Mouse (Mus musculus) intestine, embryonic 15.5 days (tissue): ENCODE measurements at regions not wholly inside any gene's neighbourhood (a gene's known extent, or its start where the extent isn't known, plus 50 kb on each side); places are given as distances from the start of the nearest gene placed in this dataset.
A peak's percentile ranks its signal among the peaks of the same experiment; 100 is the strongest.

Source experiments
- ATAC-seq: fragments of 200-750 bp; cut with Nextera tagmentation; 2 replicates; pipeline ENCODE4 v1.8.0; 2017; ENCODE audit warnings: moderate TSS enrichment, moderate library complexity
- H3K27ac ChIP-seq: fragments of 300-500 bp; sonication (generic); 2 replicates; pipeline ENCODE4 v1.5.1; 2015; ENCODE audit warnings: mild to moderate bottlenecking, inconsistent platforms
- H3K27me3 ChIP-seq: fragments of 300-500 bp; sonication (generic); replicated peaks from 2 replicates; pipeline ENCODE4 v1.6.1; 2015; ENCODE audit warnings: inconsistent platforms
- H3K36me3 ChIP-seq: fragments of 300-500 bp; sonication (generic); 2 replicates; pipeline ENCODE4 v1.6.1; 2015; ENCODE audit warnings: inconsistent platforms
- H3K4me1 ChIP-seq: fragments of 300-500 bp; sonication (generic); replicated peaks from 2 replicates; pipeline ENCODE4 v1.6.1; 2015; ENCODE audit warnings: inconsistent platforms
- H3K4me2 ChIP-seq: fragments of 300-500 bp; sonication (generic); replicated peaks from 2 replicates; pipeline ENCODE4 v1.6.1; 2015; ENCODE audit warnings: mild to moderate bottlenecking, inconsistent platforms
- H3K4me3 ChIP-seq: fragments of 300-500 bp; sonication (generic); replicated peaks from 2 replicates; pipeline ENCODE4 v1.5.1; 2015; ENCODE audit warnings: inconsistent platforms
- H3K9ac ChIP-seq: fragments of 300-500 bp; sonication (generic); 2 replicates; pipeline ENCODE4 v1.6.1; 2015; ENCODE audit warnings: inconsistent platforms
- H3K9me3 ChIP-seq: fragments of 300-500 bp; sonication (generic); 2 replicates; pipeline ENCODE4 v1.6.1; 2016; ENCODE audit warnings: inconsistent platforms
- WGBS: fragments of 180-500 bp; shearing (Covaris S2); methylation state at CpG from one replicate; pipeline ENCODE4 v1.1.7; 2015; 5-methylcytosine and 5-hydroxymethylcytosine counted together

- H3K36me3 ChIP-seq: no peaks in the 10 kb centered on the region
- no peak overlapping the region for H3K27ac ChIP-seq
- H3K9ac ChIP-seq: no peak overlapping the region
- H3K27me3 ChIP-seq: no peaks in the 10 kb centered on the region
- no peaks in the 10 kb centered on the region for H3K9me3 ChIP-seq
- no peak overlapping the region for H3K4me3 ChIP-seq
- WGBS: 87% methylated on average over 5 of the region's 5 CpGs
- no peaks in the 10 kb centered on the region for H3K4me1 ChIP-seq
- ATAC-seq: no peak
- H3K4me2 ChIP-seq: no peak overlapping the region
Observed at GRCm38 (mm10) chr4:89381077-89381476, 70.2 kb upstream of the Cdkn2b start.

DNA sequence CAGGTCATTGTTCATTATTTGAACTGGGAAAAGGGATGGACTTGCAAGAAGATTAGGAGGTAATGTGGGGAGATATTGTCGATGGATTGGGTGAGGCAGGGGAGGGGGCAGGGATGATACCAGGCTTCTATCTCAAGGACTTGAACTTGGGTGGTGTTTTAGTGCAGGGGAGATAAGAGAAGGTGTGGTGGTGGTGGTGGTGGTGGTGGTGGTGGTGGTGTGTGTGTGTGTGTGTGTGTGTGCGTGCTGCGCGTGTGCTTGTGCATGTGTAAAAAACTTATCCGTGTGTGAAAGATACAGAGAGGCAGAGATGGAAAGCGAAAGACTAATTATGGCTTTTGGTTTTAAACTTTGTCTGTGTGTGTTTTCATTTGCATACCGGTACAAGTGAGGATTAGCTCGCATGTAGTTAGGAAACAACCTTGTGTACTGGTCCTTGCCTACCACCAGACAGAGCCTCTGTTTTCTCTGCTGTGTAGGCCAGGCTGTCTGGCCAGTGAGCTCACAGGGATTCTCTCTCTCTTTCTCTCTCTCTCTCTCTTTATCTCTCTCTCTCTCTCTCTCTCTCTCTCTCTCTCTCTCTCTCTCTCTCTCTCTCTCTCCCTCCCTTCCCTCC lies 69.6 kb upstream of the Cdkn2b start:
- ATAC-seq: 0 out of 2 replicates have a peak, but pooled peaks have one; percentile 41
- Histone ChIP-seq H3K9me3 (no peaks in the 10 kb centered on the region), H3K4me1 (no peaks in the 10 kb centered on the region), H3K27ac (no peak overlapping the region), H3K9ac (no peak overlapping the region), H3K4me3 (no peak overlapping the region), H3K27me3 (no peaks in the 10 kb centered on the region), H3K36me3 (no peaks in the 10 kb centered on the region), H3K4me2 (no peak overlapping the region)
- 90% methylated on average over 8 of the region's 8 CpGs for WGBS

DNA sequence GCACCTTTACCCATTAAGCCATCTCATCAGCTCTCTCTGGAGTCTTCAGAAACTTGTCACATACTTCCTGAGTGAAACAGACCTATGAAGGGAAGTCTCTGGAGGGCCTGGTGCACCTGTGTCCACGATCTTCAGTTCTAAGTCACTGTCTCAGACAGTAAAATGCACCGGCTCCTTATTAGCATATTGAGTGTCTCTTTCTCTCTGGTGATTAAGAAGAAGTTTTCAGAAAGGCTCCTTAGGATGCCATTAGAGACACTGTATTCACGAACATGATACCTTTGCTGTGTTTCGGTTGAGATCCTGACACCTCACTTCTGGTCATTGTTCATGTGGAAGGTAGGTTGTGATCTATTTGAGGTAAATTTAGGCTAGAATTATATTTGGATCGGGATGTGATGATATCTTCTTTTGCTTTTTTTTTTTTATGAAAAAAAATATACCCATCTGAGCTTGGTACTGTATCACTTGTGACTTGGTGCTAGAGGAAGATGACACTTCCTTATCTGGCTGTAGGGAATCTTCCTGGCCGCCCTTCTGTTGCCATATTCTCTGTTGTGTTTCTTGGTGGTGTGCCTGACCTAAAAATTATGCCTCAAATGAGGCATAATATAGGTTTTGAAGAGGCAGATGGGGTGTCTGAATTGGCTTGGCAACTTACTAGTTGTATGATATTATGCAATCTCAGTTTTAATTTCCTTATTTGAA lies 68.9 kb upstream of the Cdkn2b start:
- Histone ChIP-seq H3K4me2 (no peak overlapping the region), H3K9ac (no peak overlapping the region), H3K36me3 (no peaks in the 10 kb centered on the region), H3K27me3 (no peaks in the 10 kb centered on the region), H3K4me1 (no peaks in the 10 kb centered on the region), H3K9me3 (no peaks in the 10 kb centered on the region), H3K4me3 (no peak overlapping the region), H3K27ac (no peak overlapping the region)
- ATAC-seq: no peak
- 88% methylated on average over 6 of the region's 6 CpGs for WGBS

DNA sequence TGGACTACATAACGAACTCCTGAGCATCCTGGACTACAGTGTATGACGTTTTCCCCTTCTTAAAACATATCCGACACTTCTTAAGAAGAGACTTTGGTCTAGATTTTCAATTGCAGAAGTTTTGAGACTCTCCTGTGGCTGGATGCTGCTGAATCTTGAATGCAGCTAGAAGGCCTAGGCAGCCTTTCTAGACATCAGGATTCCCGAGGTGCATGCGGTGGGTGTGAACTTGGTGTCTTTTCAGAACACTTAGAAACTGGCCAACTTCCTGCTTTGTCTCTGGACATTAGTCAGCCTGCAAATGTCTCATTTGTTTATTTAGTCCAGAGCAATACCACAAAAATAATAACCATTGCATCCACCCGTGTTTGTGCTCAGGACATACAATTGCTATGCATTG lies 61.8 kb upstream of the Cdkn2b start:
- ATAC-seq: no peak
- 82% methylated on average over 6 of the region's 6 CpGs for WGBS
- no peak overlapping the region for H3K27ac ChIP-seq
- H3K4me1 ChIP-seq: no peaks in the 10 kb centered on the region
- no peak overlapping the region for H3K4me2 ChIP-seq
- no peaks in the 10 kb centered on the region for H3K36me3 ChIP-seq
- no peak overlapping the region for H3K4me3 ChIP-seq
- no peak overlapping the region for H3K9ac ChIP-seq
- H3K27me3 ChIP-seq: no peaks in the 10 kb centered on the region
- no peaks in the 10 kb centered on the region for H3K9me3 ChIP-seq

GRCm38 (mm10) chr4:89368850-89369524 lies 58.1 kb upstream of the Cdkn2b start:
- Histone ChIP-seq H3K4me3 (no peak overlapping the region), H3K27me3 (no peaks in the 10 kb centered on the region), H3K4me1 (no peaks in the 10 kb centered on the region), H3K9ac (no peak overlapping the region), H3K27ac (no peak overlapping the region), H3K36me3 (no peaks in the 10 kb centered on the region), H3K9me3 (no peaks in the 10 kb centered on the region), H3K4me2 (no peak overlapping the region)
- ATAC-seq: no peak
- 82% methylated on average over 12 of the region's 12 CpGs for WGBS

GRCm38 (mm10) chr4:89366581-89367141 lies 55.8 kb upstream of the Cdkn2b start:
- Histone ChIP-seq H3K9me3 (no peaks in the 10 kb centered on the region), H3K4me1 (no peaks in the 10 kb centered on the region), H3K4me3 (no peak overlapping the region), H3K27me3 (no peaks in the 10 kb centered on the region), H3K9ac (no peak overlapping the region), H3K36me3 (no peaks in the 10 kb centered on the region), H3K4me2 (no peak overlapping the region), H3K27ac (no peak overlapping the region)
- ATAC-seq: peak; percentile 49; the same call in 1 of the 2 replicates
- WGBS: 45% methylated on average over 10 of the region's 10 CpGs

DNA sequence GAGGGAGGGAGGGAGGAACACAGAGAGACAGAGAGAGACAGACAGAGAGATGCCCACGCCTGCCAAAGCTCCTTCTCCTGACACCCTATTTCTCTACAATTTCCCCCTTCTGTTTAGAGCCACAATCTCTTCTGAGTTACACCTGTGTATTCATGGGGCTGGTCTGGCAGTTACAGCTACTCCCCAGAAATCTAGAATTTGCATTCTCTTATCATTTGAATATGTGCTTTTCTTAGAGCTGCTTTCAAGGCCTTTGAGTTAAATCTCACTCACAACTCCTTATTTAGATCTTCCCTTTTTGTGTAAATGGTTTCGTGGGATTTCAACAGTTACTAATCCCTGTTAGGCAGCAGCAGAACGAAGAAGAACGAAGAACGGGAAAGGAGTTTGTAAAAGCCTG lies 55.0 kb upstream of the Cdkn2b start:
- Histone ChIP-seq H3K4me3 (no peak overlapping the region), H3K27ac (no peak overlapping the region), H3K9ac (no peak overlapping the region), H3K36me3 (no peaks in the 10 kb centered on the region), H3K27me3 (no peaks in the 10 kb centered on the region), H3K4me2 (no peak overlapping the region), H3K9me3 (no peaks in the 10 kb centered on the region), H3K4me1 (no peaks in the 10 kb centered on the region)
- 64% methylated on average over 5 of the region's 5 CpGs for WGBS
- no peak for ATAC-seq

GRCm38 (mm10) chr4:89363150-89363683 lies 52.4 kb upstream of the Cdkn2b start:
- H3K36me3 ChIP-seq: no peaks in the 10 kb centered on the region
- WGBS: 73% methylated on average over 2 of the region's 2 CpGs
- H3K9me3 ChIP-seq: no peaks in the 10 kb centered on the region
- no peak overlapping the region for H3K4me3 ChIP-seq
- no peaks in the 10 kb centered on the region for H3K4me1 ChIP-seq
- no peak for ATAC-seq
- H3K27me3 ChIP-seq: no peaks in the 10 kb centered on the region
- no peak overlapping the region for H3K9ac ChIP-seq
- no peak overlapping the region for H3K27ac ChIP-seq
- H3K4me2 ChIP-seq: no peak overlapping the region

DNA sequence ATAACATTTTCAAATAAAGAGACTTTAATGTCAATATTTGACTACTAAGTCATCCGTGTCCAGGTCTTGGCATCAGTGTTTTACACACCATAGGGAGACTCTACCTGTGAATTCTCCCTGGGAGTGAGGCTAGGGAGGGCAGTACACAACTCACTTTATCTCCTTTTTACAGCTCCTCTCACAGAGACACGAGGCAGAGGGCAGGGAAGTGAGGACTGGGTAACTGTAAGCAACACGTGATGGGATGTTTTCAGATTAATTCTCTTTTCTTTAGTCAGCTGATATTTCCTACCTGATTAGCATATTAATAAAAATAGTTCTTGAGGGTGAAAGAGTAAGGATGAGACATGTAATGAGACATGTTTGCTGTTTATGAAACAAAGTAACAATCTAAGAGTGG lies 51.8 kb upstream of the Cdkn2b start:
- H3K36me3 ChIP-seq: no peaks in the 10 kb centered on the region
- H3K27me3 ChIP-seq: no peaks in the 10 kb centered on the region
- no peak overlapping the region for H3K4me3 ChIP-seq
- H3K9ac ChIP-seq: no peak overlapping the region
- no peak overlapping the region for H3K4me2 ChIP-seq
- no peak overlapping the region for H3K27ac ChIP-seq
- no peaks in the 10 kb centered on the region for H3K4me1 ChIP-seq
- 38% methylated on average over 3 of the region's 3 CpGs for WGBS
- ATAC-seq: no peak
- no peaks in the 10 kb centered on the region for H3K9me3 ChIP-seq

GRCm38 (mm10) chr4:89361316-89361715 lies 50.5 kb upstream of the Cdkn2b start:
- Histone ChIP-seq H3K4me3 (no peak overlapping the region), H3K27me3 (no peaks in the 10 kb centered on the region), H3K9me3 (no peaks in the 10 kb centered on the region), H3K4me1 (no peaks in the 10 kb centered on the region), H3K36me3 (no peaks in the 10 kb centered on the region), H3K27ac (no peak overlapping the region), H3K4me2 (no peak overlapping the region), H3K9ac (no peak overlapping the region)
- 69% methylated on average over 7 of the region's 7 CpGs for WGBS
- ATAC-seq: no peak
